Mouse (Mus musculus) forebrain, embryonic 12.5 days (tissue): Measurements from ENCODE around the gene Bub1. TPM values are rescaled to one million over a fixed set of nuclear protein-coding genes. Genes with fewer than 3 reads are reported as not detected.

Experiments used
- ATAC-seq: fragments of 200-750 bp; cut with Nextera tagmentation; 2 replicates; pipeline ENCODE4 v1.8.0; 2017; ENCODE audit warnings: moderate TSS enrichment; ENCODE audit not compliant: low FRiP score
- H3K27ac ChIP-seq: fragments of 300-500 bp; sonication (generic); 2 replicates; pipeline ENCODE4 v1.5.1; 2016; ENCODE audit warnings: mild to moderate bottlenecking
- H3K27me3 ChIP-seq: fragments of 300-500 bp; sonication (generic); 2 replicates; pipeline ENCODE4 v1.6.1; 2016; ENCODE audit warnings: mild to moderate bottlenecking
- H3K36me3 ChIP-seq: fragments of 300-500 bp; sonication (generic); replicated peaks from 2 replicates; pipeline ENCODE4 v1.6.1; 2016; ENCODE audit warnings: mild to moderate bottlenecking
- H3K4me1 ChIP-seq: fragments of 300-500 bp; sonication (generic); 2 replicates; pipeline ENCODE4 v1.6.1; 2016
- H3K4me2 ChIP-seq: fragments of 300-500 bp; sonication (generic); 2 replicates; pipeline ENCODE4 v1.6.1; 2016; ENCODE audit warnings: mild to moderate bottlenecking, moderate library complexity
- H3K4me3 ChIP-seq: fragments of 300-500 bp; sonication (generic); replicated peaks from 2 replicates; pipeline ENCODE4 v1.5.1; 2016; ENCODE audit warnings: mild to moderate bottlenecking
- H3K9ac ChIP-seq: fragments of 300-500 bp; sonication (generic); 2 replicates; pipeline ENCODE4 v1.6.1; 2016; ENCODE audit warnings: mild to moderate bottlenecking
- H3K9me3 ChIP-seq: fragments of 300-500 bp; sonication (generic); 2 replicates; pipeline ENCODE4 v1.6.1; 2016
- WGBS: fragments of 180-500 bp; shearing (Covaris S2); methylation state at CpG from one replicate; pipeline ENCODE4 v1.1.7; 2016; 5-methylcytosine and 5-hydroxymethylcytosine counted together
- polyA plus RNA-seq: library from polyadenylated mRNA; unstranded; fragments of >200 nt; fragmentation: Nextera tagmentation; extraction: Ambion mirVana; gene quantifications from 2 replicates; pipeline ENCODE4 v1.2.1, GENCODE M21; 2016

The Bub1 gene
- polyA plus RNA-seq, 1 experiment from 2014 or later: 75.3 TPM

GRCm38 (mm10) chr2:127761587-127761986, 70.1 kb downstream of the Bub1 start:
- WGBS: 95% methylated on average over 5 of the region's 5 CpGs
- Histone ChIP-seq H3K4me3 (no peak overlapping the region), H3K9ac (no peak overlapping the region), H3K36me3 (peaks cover 45% of the 10 kb centered on the region), H3K27me3 (no peaks in the 10 kb centered on the region), H3K27ac (no peak overlapping the region), H3K4me2 (no peak overlapping the region), H3K4me1 (no peaks in the 10 kb centered on the region; the same call in 1 of the 2 replicates), H3K9me3 (no peaks in the 10 kb centered on the region)
- no peak for ATAC-seq

- Histone ChIP-seq H3K36me3 (peaks cover 52% of the 10 kb centered on the region), H3K4me2 (no peak overlapping the region), H3K27me3 (no peaks in the 10 kb centered on the region), H3K9me3 (no peaks in the 10 kb centered on the region), H3K4me1 (no peaks in the 10 kb centered on the region; the same call in 1 of the 2 replicates), H3K4me3 (no peak overlapping the region), H3K27ac (no peak overlapping the region), H3K9ac (no peak overlapping the region)
- ATAC-seq: no peak
- 81% methylated on average over 10 of the region's 10 CpGs for WGBS
Observed at GRCm38 (mm10) chr2:127760429-127761000, 71.2 kb downstream of the Bub1 start.

GRCm38 (mm10) chr2:127760014-127760413, 71.7 kb downstream of the Bub1 start:
- Histone ChIP-seq H3K27ac (no peak overlapping the region), H3K36me3 (peaks cover 52% of the 10 kb centered on the region), H3K4me2 (no peak overlapping the region), H3K4me1 (no peaks in the 10 kb centered on the region; the same call in 1 of the 2 replicates), H3K9ac (no peak overlapping the region), H3K4me3 (no peak overlapping the region), H3K9me3 (no peaks in the 10 kb centered on the region), H3K27me3 (no peaks in the 10 kb centered on the region)
- ATAC-seq: no peak
- 89% methylated on average over 6 of the region's 6 CpGs for WGBS

GRCm38 (mm10) chr2:127759157-127759880, 72.3 kb downstream of the Bub1 start:
- Histone ChIP-seq H3K4me3 (no peak overlapping the region), H3K9me3 (no peaks in the 10 kb centered on the region), H3K27ac (no peak overlapping the region), H3K4me1 (no peaks in the 10 kb centered on the region; the same call in 1 of the 2 replicates), H3K36me3 (peaks cover 58% of the 10 kb centered on the region), H3K9ac (no peak overlapping the region), H3K4me2 (no peak overlapping the region), H3K27me3 (no peaks in the 10 kb centered on the region)
- WGBS: 95% methylated on average over 5 of the region's 5 CpGs
- ATAC-seq: no peak

- no peaks in the 10 kb centered on the region for H3K9me3 ChIP-seq
- 55% methylated on average over 8 of the region's 8 CpGs for WGBS
- peak overlapping the region; percentile 59 for H3K27ac ChIP-seq
- no peak overlapping the region for H3K9ac ChIP-seq
- no peaks in the 10 kb centered on the region for H3K27me3 ChIP-seq
- no peak overlapping the region for H3K4me2 ChIP-seq
- H3K4me1 ChIP-seq: no peaks in the 10 kb centered on the region; the same call in 1 of the 2 replicates
- H3K4me3 ChIP-seq: no peak overlapping the region
- peak; percentile 77 for ATAC-seq
- H3K36me3 ChIP-seq: peaks cover 57% of the 10 kb centered on the region
Observed at GRCm38 (mm10) chr2:127757171-127757570, 74.5 kb downstream of the Bub1 start.

- no peaks in the 10 kb centered on the region for H3K27me3 ChIP-seq
- no peaks in the 10 kb centered on the region; the same call in 1 of the 2 replicates for H3K4me1 ChIP-seq
- H3K4me3 ChIP-seq: no peak overlapping the region
- H3K4me2 ChIP-seq: no peak overlapping the region
- no peaks in the 10 kb centered on the region for H3K9me3 ChIP-seq
- 95% methylated on average over 4 of the region's 4 CpGs for WGBS
- H3K36me3 ChIP-seq: peaks cover 32% of the 10 kb centered on the region
- H3K27ac ChIP-seq: no peak overlapping the region
- ATAC-seq: no peak
- no peak overlapping the region for H3K9ac ChIP-seq
Observed at GRCm38 (mm10) chr2:127754113-127754512, 77.6 kb downstream of the Bub1 start.

- Histone ChIP-seq H3K36me3 (peaks cover 30% of the 10 kb centered on the region), H3K4me3 (no peak overlapping the region), H3K9me3 (no peaks in the 10 kb centered on the region), H3K27ac (no peak overlapping the region), H3K4me2 (no peak overlapping the region), H3K27me3 (no peaks in the 10 kb centered on the region), H3K4me1 (no peaks in the 10 kb centered on the region), H3K9ac (no peak overlapping the region)
- WGBS: 83% methylated on average over 11 of the region's 11 CpGs
- ATAC-seq: no peak
Observed at GRCm38 (mm10) chr2:127751849-127752610, 79.6 kb downstream of the Bub1 start.

Other genes with a start within 250 kb of the Bub1 start
- 8.0 and 8.4 TPM in 2 replicates for gene Zfp661, start 244.8 kb downstream of the Bub1 start, polyA plus RNA-seq
- gene Mrps5, start 244.6 kb downstream of the Bub1 start, polyA plus RNA-seq: 175 and 179 TPM in 2 replicates
- 0.54 and 0.73 TPM in 2 replicates for gene Mal, start 175.2 kb downstream of the Bub1 start, polyA plus RNA-seq
- 0.66 and 0.67 TPM in 2 replicates for gene Mall, start 101.9 kb downstream of the Bub1 start, polyA plus RNA-seq
- 35.9 and 40.5 TPM in 2 replicates for gene Nphp1, start 43.0 kb downstream of the Bub1 start, polyA plus RNA-seq
- gene Mtln, start 39.4 kb downstream of the Bub1 start, polyA plus RNA-seq: 30.8 and 31.5 TPM in 2 replicates
- 0.11 TPM in 1 of 2 replicates, not detected in the other for gene Acoxl, start 7.0 kb upstream of the Bub1 start, polyA plus RNA-seq